Mouse (Mus musculus): Measurements from ENCODE around the gene Scaf4.
"Not testable (repeated sequence)": the region's sequence is repeated elsewhere in the genome, so short reads cannot be mapped to it uniquely, and the experiment has no call there.

The Scaf4 gene

GRCm38 (mm10) chr16:90290962-90291361 is 6.7 kb upstream of the Scaf4 start:
- no peak for DNase-seq

DNA sequence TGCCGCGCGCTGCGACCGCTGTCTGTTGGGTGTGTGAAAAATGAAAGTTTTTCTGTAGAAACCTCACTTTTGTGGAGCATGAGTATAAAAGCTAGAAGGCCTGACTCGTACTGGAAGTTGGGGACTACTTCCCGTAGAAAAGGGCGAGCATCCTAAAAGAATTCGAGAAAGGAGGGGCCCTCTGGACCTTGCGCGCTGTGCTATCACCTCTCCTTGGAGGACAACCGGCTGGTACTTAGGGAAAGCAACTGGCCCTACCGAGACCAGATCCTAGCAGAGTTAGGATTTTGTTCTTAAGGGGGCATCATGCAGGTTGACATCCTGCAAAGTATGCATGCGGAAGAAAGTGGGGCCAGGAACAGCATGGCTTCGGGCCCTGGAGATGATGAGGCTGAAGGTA is 613 bp upstream of the Scaf4 start:
- peak; percentile 23 for DNase-seq

DNA sequence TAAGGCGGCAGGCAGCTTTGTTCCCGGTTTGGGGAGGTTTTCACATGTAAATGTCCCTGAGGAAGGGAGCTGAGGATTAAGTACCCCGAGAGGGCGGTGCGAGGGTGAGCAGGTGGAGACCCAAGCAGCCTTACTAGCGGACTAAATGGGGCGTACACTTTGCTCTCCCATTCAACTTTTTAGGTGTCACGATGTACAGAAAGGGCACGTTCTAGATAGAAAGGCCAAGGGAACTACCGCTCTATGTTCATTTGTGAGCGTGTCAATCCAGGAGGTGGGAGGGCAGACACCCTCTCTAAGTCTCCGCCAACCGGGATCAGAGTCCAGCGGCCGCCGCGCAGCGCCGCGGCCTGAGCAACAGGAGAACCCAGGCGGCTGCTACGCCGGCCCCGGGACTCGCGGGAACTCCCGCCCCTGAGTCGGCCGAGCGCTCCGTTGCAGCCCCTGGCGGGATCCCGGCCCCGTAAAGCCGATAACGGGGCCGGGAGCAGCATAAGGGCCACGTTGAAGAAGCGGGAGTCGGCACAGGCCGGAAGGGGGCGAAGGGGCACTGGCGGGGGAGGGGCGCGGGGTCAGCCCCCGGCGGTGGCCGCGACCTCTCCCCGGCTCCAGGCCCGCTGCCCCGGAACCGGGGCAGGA is 918 bp downstream of the Scaf4 start:
- peak; percentile 73 for DNase-seq

DNA sequence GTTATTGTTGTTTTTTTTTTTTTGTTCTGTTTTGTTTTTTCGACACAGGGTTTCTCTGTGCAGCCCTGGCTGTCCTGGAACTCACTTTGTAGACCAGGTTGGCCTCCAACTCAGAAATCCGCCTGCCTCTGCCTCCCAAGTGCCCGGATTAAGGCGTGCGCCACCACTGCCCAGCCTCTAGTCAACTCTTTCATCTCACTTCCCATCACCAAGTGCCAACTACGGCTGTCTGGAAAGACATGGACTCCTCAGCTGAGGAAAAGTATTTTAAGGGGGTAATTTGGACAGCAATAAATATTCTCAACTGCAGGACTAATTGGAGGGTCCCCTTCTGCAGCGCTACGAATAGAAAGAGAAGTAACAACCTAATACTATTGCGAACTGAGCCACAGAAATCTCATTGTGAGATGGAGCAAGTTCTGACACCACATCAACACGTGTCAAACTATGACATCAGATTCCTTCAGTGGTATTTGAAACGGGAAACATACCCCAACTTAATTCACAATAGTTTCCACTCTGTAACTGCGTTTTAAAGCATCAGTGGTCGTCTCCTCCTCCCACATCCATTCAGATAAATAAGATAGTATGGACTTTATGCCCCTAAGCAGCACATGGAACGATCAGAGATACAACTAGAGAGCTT is 1.6 kb downstream of the Scaf4 start:
- no peak for DNase-seq

DNA sequence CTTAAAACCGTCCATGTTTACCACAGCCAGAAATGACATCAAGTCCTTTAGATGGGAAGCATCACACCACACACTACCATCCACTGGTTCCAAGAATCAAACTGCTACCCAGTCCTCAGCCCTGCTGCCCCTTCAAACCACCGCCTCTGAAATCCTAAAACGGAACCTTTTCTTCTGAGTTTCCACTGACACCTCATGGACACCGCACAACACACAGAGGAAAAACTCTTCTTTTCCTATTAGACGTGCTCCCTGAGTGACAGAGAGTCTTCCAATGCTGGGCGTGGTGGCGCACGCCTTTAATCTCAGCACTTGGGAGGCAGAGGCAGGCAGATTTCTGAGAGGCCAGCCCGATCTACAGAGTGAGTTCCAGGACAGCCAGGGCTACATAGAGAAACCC is 2.9 kb downstream of the Scaf4 start:
- DNase-seq = no peak

DNA sequence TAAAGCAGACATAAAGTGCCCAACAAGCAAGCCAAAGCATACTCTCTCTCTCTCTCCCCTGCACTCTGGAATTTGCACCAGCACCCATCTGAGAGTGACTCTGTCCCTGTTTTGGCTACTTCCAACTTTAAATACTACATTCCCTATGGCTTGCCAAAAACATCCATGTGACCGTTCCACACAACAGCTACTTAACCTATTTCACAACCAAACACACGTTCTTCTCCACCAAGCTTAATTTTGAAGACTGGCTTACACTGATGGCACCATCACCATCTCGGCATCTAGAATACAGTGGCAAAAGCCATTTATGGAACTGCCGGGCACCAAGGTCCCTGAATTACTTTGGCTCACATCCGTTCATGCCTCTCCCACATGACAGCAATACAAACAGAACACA is 3.3 kb downstream of the Scaf4 start:
- DNase-seq = no peak

GRCm38 (mm10) chr16:90280515-90280914 is 3.8 kb downstream of the Scaf4 start:
- no peak for DNase-seq

DNA sequence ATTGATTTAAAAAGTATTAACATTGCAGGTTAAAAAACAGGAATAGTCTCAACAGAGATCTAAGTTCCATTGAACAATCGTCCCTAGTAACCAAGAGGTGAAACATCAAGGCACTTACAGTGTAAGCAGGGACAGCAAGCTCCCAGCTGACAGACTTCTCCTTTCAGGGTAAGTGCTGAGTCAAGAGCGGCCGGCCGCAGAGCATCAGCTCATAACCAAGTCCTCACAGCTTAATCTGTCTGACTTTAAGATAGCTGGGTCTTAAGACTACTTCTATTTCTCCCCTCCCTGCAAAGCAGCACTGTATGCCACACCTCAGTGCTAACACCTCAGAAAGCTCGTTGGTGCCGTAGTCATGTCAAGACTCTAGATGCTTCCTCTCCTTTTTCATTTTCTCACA is 5.2 kb downstream of the Scaf4 start:
- no peak for DNase-seq

DNA sequence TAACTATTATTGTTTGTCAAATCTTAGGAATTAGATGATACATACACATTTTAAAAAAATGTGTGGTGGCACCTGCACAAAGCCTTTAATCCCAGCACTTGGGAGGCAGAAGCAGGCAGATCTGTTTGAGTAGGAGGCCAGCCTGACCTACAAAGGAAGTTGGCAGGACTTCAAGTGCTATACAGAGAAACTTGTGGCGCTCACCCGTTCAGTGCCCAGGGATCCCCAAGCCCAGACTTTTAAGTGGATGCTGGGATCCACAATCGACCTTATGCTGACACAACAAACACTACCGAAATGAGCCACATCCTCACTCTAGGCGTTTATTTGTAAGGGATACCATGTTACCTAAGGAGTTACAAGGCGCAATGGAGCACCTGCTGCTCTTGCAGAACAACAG is 8.8 kb downstream of the Scaf4 start:
- no peak for DNase-seq

GRCm38 (mm10) chr16:90266581-90266980 is 17.7 kb downstream of the Scaf4 start:
- DNase-seq = no peak

DNA sequence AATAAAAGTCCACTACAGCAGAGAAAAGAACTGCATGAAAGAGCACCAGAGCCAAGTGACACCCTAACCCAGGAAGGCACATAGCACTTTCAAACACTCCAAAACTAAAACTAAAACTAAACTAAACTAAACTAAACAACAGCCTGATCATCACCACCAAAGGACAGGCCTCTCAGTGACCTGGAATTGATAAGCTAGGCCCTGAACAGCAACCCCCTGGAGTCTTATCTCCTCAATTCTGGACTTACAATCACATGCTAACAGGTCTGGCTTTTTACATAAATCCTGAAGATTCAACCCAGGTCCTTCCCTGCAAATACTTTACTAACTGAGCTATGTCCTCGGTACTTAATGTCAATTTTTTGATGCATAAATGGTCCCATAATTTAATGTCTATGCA is 19.2 kb downstream of the Scaf4 start:
- DNase-seq = no peak

DNA sequence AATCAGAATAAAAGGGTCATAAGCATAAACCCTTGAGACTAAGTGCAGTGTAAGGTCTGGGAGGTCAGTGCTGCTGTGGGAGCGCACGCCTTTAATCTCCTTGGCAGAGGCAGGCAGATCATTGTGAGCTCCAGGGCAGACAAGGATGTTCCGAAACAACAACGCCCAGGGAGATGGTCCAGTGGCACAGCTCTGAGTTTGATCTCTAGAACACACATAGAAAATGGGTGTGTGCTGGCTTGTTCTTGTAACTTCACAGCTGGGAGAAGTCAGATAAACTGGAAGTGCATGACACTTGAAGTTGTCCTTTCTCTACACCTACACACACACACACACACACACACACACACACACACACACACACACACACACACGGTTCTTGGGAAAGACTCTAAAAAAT is 20.3 kb downstream of the Scaf4 start:
- no peak for DNase-seq

GRCm38 (mm10) chr16:90261791-90262190 is 22.5 kb downstream of the Scaf4 start:
- no peak for DNase-seq

GRCm38 (mm10) chr16:90260097-90260496 is 24.2 kb downstream of the Scaf4 start:
- DNase-seq = no peak

GRCm38 (mm10) chr16:90259623-90260022 is 24.7 kb downstream of the Scaf4 start:
- no peak for DNase-seq

DNA sequence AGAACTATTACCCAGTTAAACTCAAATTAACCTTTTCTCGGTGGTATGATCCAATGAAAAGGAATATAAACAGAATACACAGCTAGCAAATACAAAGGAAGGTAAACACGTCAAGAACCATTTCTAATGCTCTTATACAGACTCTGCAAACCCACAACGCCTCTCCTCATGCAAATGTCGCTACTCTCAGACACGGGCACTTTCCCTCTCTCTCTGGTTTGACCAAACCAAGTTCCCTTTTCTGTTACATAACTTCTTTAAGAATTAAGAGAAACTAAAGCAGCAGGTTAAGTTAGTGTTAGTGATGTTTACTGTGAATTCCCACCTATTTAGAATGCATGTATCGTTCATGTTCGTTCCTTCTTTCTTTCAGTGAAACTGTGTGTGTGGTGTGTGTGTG is 25.4 kb downstream of the Scaf4 start:
- DNase-seq = no peak

DNA sequence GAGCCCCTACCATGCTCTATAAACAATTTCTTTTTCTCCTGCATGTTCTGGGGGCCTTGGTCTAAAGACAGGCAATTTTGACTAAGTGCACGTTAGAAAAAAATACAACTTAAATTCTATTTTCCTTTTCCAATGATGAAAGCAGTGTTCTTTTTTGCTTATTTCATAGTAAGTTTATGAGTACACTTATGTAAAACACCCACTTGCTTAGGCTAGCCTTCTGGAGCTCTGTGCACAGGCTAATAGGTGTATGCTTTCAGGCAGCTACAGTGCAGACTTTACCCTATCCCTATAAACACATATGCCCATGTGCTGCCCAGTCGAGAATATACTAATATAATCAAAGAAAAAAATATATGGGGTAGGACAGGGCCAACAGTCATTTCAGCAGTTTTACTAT is 31.8 kb downstream of the Scaf4 start:
- DNase-seq = no peak

DNA sequence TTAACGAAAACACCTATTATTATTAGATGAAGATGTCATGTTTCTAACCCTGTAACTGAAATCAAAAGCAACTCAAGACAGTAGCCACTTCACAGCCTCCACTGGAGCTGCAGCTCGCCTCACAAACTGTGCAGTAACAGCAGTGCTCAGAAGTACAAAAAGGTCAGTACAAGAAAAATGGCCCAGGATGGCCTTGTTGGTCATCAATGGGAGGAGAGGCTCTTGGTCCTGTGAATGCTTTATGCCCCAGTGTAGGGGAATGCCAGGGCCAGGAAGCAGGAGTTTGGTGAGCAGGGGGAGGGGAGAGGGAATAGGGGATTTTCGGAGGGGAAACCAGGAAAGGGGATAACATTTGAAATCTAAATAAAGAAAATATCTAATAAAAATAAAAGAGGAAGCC is 33.0 kb downstream of the Scaf4 start:
- not testable (repeated sequence) for DNase-seq

DNA sequence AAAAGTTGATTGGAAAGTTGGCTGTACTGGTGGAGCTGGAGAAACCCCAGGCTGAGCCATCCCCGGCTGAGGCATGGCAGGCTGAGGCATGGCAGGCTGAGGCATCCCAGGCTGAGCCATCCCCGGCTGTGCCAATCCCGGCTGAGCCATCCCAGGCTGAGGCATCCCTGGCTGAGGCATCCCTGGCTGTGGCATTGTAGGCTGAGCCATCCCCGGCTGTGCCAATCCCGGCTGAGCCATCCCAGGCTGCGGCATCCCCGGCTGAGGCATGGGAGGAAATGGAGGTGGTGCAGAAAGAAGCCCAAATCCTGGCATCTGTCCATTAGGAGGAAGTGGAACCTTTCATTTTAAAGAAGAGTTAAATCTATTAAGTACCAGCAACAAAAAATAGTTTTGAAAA is 34.2 kb downstream of the Scaf4 start:
- no peak for DNase-seq

DNA sequence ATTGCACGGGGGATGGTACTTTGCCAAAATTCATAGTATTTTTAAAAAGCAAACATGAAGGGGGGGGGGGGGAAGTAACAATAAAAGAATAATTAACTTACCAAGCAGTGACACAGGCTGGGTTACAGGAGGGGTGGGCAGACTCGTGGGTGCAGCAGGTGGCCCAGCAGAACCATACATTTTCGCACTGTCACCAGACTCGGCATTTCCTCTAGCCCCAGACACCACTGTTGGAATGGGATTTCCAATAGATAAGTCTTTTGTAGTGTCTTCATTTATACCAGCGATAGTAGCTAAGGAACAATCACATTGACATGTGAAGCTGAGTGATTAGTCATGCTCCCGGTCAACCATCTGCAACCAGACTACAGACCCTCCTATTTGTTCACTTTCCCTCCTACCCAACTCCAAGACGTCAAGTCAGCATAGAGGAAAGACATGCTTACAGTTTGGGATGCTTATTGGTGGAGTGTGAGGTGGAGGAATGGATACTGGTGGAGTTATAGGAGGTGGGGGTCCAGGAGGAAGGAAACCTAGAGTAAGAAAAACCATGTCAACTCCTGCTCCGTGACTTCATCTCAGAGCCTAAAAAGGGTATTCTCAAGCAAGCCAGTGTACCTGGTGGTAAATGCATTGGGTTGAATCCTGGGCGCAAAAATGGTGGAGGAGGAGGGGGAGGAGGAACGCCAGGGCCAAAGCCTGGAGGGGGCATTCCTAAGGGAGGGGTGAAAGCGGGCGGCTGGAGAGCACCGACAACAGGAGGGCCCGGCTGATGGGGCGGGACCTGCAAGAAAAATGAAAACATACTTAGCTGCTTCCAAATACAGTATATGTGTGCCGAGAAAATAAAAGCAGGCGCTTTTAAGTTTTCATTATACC is 41.6 kb downstream of the Scaf4 start:
- DNase-seq = no peak

DNA sequence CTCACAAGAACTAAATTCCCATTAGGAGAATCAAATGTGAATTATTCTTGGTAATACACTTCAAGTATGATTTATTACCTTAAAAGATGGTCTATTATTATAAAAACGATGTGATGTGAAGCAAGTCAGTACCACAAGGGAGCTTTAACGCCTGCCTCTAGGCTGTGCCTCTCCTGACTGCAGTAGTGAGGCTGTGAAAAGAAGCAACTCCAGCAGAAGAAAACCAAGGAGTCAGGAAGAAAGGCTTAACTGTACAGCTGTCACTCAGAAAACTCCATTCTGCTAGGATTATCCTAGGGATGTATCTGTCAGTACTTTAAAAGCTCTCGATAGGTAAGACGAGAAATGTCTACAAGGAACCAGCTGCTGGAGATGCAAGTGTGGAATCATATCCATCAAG is 42.4 kb downstream of the Scaf4 start:
- DNase-seq = no peak

DNA sequence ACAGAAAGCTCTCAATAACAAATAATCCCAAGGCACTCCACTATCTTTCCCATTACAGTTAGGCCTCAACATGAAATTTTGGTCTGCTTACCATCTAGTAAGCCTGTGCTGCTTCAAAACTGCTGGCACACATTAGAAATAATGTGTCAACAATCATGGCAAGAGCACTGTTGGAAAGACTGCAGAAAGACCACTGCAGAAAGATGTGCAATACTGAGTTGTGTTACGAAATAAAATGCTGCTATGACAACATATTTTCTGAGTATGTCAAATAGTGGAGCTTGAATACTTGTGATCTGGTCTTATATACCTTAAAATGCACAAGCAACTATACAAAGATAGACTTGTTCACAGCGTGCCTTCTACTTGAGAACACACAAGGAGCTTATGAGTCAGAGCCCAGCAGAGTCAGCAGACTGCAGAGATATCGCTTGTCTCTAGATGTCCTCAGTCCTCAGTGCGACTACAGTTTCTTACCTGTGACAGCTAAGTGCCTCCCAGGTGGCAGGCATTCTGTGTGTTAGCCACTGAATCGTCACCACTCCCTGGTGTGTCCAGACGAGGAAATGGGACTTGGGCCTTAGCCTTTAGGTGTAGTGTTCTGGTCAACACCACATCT is 45.1 kb downstream of the Scaf4 start:
- no peak for DNase-seq

- DNase-seq = no peak
These were observed 49.1 kb downstream of the Scaf4 start for GRCm38 (mm10) chr16:90235188-90235587.

DNA sequence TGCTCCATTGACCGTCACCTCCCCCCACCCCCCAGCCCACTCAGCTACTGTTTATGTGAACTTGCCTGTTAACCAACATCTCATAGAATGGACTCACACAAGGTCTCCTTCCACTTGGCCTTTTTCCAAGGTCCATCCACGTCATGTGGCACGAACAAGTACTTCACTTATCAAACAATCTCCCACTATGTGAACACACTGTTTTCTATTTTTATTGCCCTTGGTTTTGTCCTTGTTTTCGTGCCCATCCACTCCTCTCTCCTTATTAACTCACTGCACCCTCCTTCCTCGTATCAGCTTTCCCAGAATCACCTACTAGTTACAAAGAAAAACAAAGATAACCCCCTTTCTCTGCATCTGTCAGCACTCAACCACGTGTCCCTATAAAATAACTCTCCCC is 49.7 kb downstream of the Scaf4 start:
- DNase-seq = no peak
